ENCODE assay signal across 9 mouse cellular contexts in the genomic region with DNA sequence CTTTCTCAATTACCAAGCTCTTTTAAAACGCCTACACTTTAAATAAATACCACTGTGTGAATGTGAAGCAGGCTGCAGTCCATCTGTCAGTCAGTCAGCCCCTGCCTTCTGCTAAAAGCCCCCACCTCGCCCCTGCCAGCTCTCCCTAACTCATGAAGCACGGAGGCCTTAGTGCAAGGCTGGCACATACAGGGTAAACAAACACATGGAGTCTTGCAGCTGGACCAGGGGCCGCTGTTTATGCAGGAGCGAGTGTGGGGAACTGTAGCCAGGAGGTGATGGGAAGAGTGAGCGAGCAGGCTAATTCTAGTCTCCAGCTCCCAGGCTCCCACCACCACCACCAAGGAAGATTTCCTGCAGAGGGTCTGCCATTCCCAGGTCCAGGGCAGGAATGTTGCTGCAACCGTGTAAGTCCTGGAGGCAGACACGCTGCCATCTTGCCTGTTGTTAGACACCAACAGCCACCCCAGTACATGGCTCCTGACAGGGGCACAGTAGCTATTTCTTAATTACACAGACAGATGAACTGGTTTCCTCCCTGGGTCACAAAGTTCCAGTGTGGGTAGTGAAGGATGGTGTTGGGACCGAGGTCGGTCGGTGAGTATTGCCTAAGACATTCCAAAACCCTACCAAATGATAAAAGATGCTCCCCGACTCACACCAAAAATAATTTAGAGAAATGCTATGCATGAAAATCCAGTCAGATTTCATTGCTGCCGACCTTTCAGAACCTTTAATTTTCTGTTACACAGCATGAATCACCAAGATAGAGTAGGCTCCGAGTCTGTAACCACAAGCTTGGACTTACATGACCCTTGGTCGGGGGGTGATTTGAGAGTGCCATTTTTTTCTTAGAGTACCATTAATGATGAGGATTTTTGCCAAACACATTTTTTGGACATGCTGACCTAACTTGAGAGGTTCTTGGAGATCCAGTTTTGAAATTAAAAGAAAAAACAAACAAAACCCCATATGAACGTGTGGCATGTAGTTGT. TPM values are rescaled to one million over a fixed set of nuclear protein-coding genes. Genes with fewer than 3 reads are reported as not detected.
DNase-seq lines count a peak whose midpoint lies in the region; ATAC-seq and TF ChIP-seq lines count a peak whose summit lies in the region.
"Had no signal": no experiment of that assay in that cellular context is flagged by ENCODE, and none has a peak within 500 bp of the region (broad histone marks: within the 10 kb centered on the region; RNA-seq: fewer than 3 reads in every experiment).

No protein-coding gene starts in this region.

- no peaks in the 10 kb centered on the region for H3K79me3 ChIP-seq in C2C12 (ENCODE audit: low read depth)

- H3K79me2 ChIP-seq in C2C12 (ENCODE audit: control insufficient read depth, insufficient read depth) = no peaks in the 10 kb centered on the region

- no peak overlapping the region for H3K4me3 ChIP-seq in gastrocnemius, adult 2 months
- no peak overlapping the region for H3K4me3 ChIP-seq in C2C12 (ENCODE audit: insufficient read depth, poor library complexity, severe bottlenecking)
- H3K4me3 ChIP-seq in forebrain, embryonic 14.5 days (ENCODE audit: low read depth, low read length) = no peak overlapping the region

- H3K27me3 ChIP-seq in C2C12 (ENCODE audit: control insufficient read depth, insufficient read depth, insufficient read length) = no peaks in the 10 kb centered on the region
- no peaks in the 10 kb centered on the region for H3K27me3 ChIP-seq in forebrain, embryonic 14.5 days (replicated peaks; ENCODE audit: control insufficient read depth, insufficient read depth, low read length)

- intact Hi-C loops in gastrocnemius, adult 2 months (cut with DNase I) = no loop called here

- no peaks in the 10 kb centered on the region for H3K36me3 ChIP-seq in C2C12 (ENCODE audit: control insufficient read depth, insufficient read depth)
- 0 out of 2 replicates have a peak, but pooled peaks cover 2% of the 10 kb centered on the region for H3K36me3 ChIP-seq in forebrain, embryonic 14.5 days (ENCODE audit: control insufficient read depth, insufficient read depth, low read length)

- H3K27ac ChIP-seq in gastrocnemius, adult 2 months = peak overlapping the region; percentile 4; the same call in 1 of the 2 replicates
- H3K27ac ChIP-seq in forebrain, embryonic 14.5 days (ENCODE audit: low read depth, low read length) = peak overlapping the region; percentile 74
- H3K27ac ChIP-seq: liver, embryonic 14.5 days had no signal

- H3K4me2 ChIP-seq in forebrain, embryonic 14.5 days (ENCODE audit: low read length) = peak overlapping the region; percentile 19; the same call in 1 of the 2 replicates

- TF ChIP-seq CTCF in gastrocnemius, adult 2 months (IDR thresholded peaks at IDR 0.05) = no peak
- no peak for TF ChIP-seq CTCF in C2C12 (IDR thresholded peaks at IDR 0.05; ENCODE audit: control insufficient read depth, insufficient read depth, insufficient read length)

- H3K9me3 ChIP-seq in forebrain, embryonic 14.5 days (replicated peaks; ENCODE audit: control insufficient read depth, low read length) = no peaks in the 10 kb centered on the region

- 45% methylated on average over 16 of the region's 16 CpGs for WGBS in forebrain, embryonic 14.5 days

- peak; percentile 82 for ATAC-seq in forebrain, embryonic 14.5 days

- DNase-seq in gastrocnemius, adult 2 months = no peak
- no peak for DNase-seq in gastrocnemius, adult 18-20 months (ENCODE audit: low spot score)
- DNase-seq in forebrain, embryonic 14.5 days (ENCODE audit: low spot score) = peak; percentile 77
- DNase-seq in lung, postnatal 4 days = peak; percentile 43 to 85
- no peak for DNase-seq in spleen, adult 18-20 months
- no peak for DNase-seq in ovary, postnatal 10 days (ENCODE audit: low spot score)
- no peak for DNase-seq in frontal cortex, postnatal 14 days (ENCODE audit: low spot score in 2 of 2)

- peak overlapping the region; percentile 7 for H3ac ChIP-seq in C2C12 (ENCODE audit: control insufficient read depth, insufficient read length, low read depth)

- H3K4me1 ChIP-seq in forebrain, embryonic 14.5 days (ENCODE audit: control insufficient read depth, insufficient read depth, low read length) = peaks cover 53% of the 10 kb centered on the region

- peak overlapping the region; percentile 5; the same call in 1 of the 2 replicates for H3K9ac ChIP-seq in forebrain, embryonic 14.5 days (ENCODE audit: low read length)
- H3K9ac ChIP-seq: liver, embryonic 14.5 days had no signal

TF ChIP-seq in C2C12, 6 proteins besides CTCF, POLR2A, EP300 and RAD21:
- no peak for TF ChIP-seq MAX (IDR thresholded peaks at IDR 0.05)
- TF ChIP-seq CEBPB (IDR thresholded peaks at IDR 0.05; ENCODE audit: low read depth) = peak; percentile 54

RNA-seq across cellular contexts. Expression of gene Boc, which starts 20.0 kb away (rescaled TPM):
- total RNA-seq in gastrocnemius, adult 2 months (2021) = 1 to 10 TPM; 2.6 to 5.0 TPM
- total RNA-seq in gastrocnemius, adult 18-20 months (2021) = 1 to 10 TPM; 2.5 to 4.8 TPM
- polyA plus RNA-seq in C2C12 (2012; fragmentation: generic; extraction: Trizol) = 4.4 TPM
- polyA plus RNA-seq in forebrain, embryonic 14.5 days (2014; fragmentation: Nextera tagmentation; extraction: Ambion mirVana) = 11.5 and 13.3 TPM in 2 replicates

Comparison
In these comparisons a context has a peak if more than half of its experiments do, and no peak if none do; other contexts are left out.
1. DNase-seq: peak in forebrain, embryonic 14.5 days (single experiment) and lung, postnatal 4 days (2 of 2); none in gastrocnemius, adult 2 months (single experiment), gastrocnemius, adult 18-20 months (single experiment), spleen, adult 18-20 months (0 of 2), ovary, postnatal 10 days (single experiment) and frontal cortex, postnatal 14 days (0 of 2).